Mouse (Mus musculus) limb, embryonic 14.5 days (tissue): ENCODE data around the gene Ceacam14. TPM values are rescaled to one million over a fixed set of nuclear protein-coding genes. Genes with fewer than 3 reads are reported as not detected.

Source experiments
- ATAC-seq: fragments of 200-750 bp; cut with Nextera tagmentation; 2 replicates; pipeline ENCODE4 v1.8.0; 2017; ENCODE audit warnings: low read depth, moderate number of reproducible peaks, moderate TSS enrichment; ENCODE audit not compliant: low FRiP score
- DNase-seq: peaks from one replicate; pipeline ENCODE4 v3.0.0-alpha.2; 2015; ENCODE audit warnings: low spot score
- H3K27ac ChIP-seq: fragments of 300-500 bp; sonication (generic); replicated peaks from 2 replicates; pipeline ENCODE4 v1.5.1; 2014; ENCODE audit warnings: low read depth, mild to moderate bottlenecking, low read length, moderate library complexity, mixed read lengths
- H3K27me3 ChIP-seq: fragments of 300-500 bp; sonication (generic); 2 replicates; pipeline ENCODE4 v1.6.1; 2014; ENCODE audit warnings: low read length, mixed read lengths; ENCODE audit not compliant: control insufficient read depth, insufficient read depth
- H3K36me3 ChIP-seq: fragments of 300-500 bp; sonication (generic); 2 replicates; pipeline ENCODE4 v1.6.1; 2014; ENCODE audit warnings: mild to moderate bottlenecking, low read length, moderate library complexity, mixed read lengths; ENCODE audit not compliant: control insufficient read depth, insufficient read depth
- H3K4me1 ChIP-seq: fragments of 300-500 bp; sonication (generic); 2 replicates; pipeline ENCODE4 v1.6.1; 2014; ENCODE audit warnings: antibody characterized with exemption, low read length, mixed read lengths; ENCODE audit not compliant: control insufficient read depth, insufficient read depth
- H3K4me2 ChIP-seq: fragments of 300-500 bp; sonication (generic); replicated peaks from 2 replicates; pipeline ENCODE4 v1.6.1; 2014; ENCODE audit warnings: low read depth, mild to moderate bottlenecking, low read length, moderate library complexity; ENCODE audit not compliant: severe bottlenecking
- H3K4me3 ChIP-seq: fragments of 300-500 bp; sonication (generic); replicated peaks from 2 replicates; pipeline ENCODE4 v1.5.1; 2014; ENCODE audit warnings: low read length
- H3K9ac ChIP-seq: fragments of 300-500 bp; sonication (generic); 2 replicates; pipeline ENCODE4 v1.6.1; 2014; ENCODE audit warnings: mild to moderate bottlenecking, low read depth, low read length, moderate library complexity; ENCODE audit not compliant: severe bottlenecking
- H3K9me3 ChIP-seq: fragments of 300-500 bp; sonication (generic); 2 replicates; pipeline ENCODE4 v1.6.1; 2016; ENCODE audit warnings: low read length; ENCODE audit not compliant: control insufficient read depth
- POLR2A ChIP-seq: fragments of 200-500 bp; IDR thresholded peaks from 2 replicates; pipeline ENCODE4 v1.8.0; 2012; ENCODE audit warnings: inconsistent platforms, mild to moderate bottlenecking, moderate library complexity, borderline replicate concordance; ENCODE audit not compliant: insufficient read depth, insufficient read length; ENCODE audit errors: extremely low read depth
- WGBS: fragments of 180-500 bp; shearing (Covaris S2); extraction: QIAGEN DNeasy Blood & Tissue Kit; methylation state at CpG from one replicate; pipeline ENCODE4 v1.1.7; 2014; 5-methylcytosine and 5-hydroxymethylcytosine counted together
- polyA plus RNA-seq, 2 experiments: library from polyadenylated mRNA; depleted of rRNA in 1 of 2; stranded (reverse) in 1 of 2; unstranded in 1 of 2; fragments of >200 nt; fragmentation: Nextera tagmentation in 1 of 2; extraction: Ambion mirVana in 1 of 2; gene quantifications; 2 replicates each; pipeline versions ENCODE4 v1.2.1 to v1.2.3; 2012 to 2014

Ceacam14 gene
- polyA plus RNA-seq (2012; rRNA removed), result 0.35 and 0.44 TPM in 2 replicates
- polyA plus RNA-seq (2014; fragmentation: Nextera tagmentation; extraction: Ambion mirVana), result not detected in 2 replicates

DNA sequence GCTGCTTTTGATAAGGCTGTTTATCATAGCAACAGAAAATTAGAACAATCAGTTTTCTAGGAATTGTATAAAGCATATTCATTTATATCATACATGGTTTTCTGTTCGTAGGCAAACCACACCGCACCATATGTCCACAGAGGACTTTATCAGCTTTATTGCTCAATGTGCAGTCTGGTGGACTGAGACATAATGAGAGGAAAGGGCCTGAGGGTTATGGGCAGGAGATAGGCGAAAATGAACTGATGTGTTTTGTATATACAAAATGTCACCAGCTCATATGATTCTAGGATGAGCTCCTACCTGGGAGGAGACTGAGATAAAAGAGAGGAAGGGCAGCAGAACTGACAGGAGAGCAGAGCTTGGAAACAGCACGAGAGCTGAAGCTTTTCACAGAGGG lies at the start of gene Ceacam14:
Ceacam14 (plus strand) TSS at position 301 of the 400 bp plus-strand sequence.
- Histone ChIP-seq H3K4me1 (no peaks in the 10 kb centered on the region), H3K9ac (no peak within 1 kb of the TSS), H3K27ac (no peak within 1 kb of the TSS), H3K9me3 (peaks cover 10% of the 10 kb centered on the region; the same call in 1 of the 2 replicates), H3K36me3 (no peaks in the 10 kb centered on the region), H3K27me3 (no peaks in the 10 kb centered on the region), H3K4me3 (no peak within 1 kb of the TSS), H3K4me2 (no peak within 1 kb of the TSS)
- DNase-seq (no peak), ATAC-seq (no peak)
- WGBS, result 62% methylated on average over 4 of the region's 4 CpGs
- TF ChIP-seq POLR2A, result no peak

Other genes with a start within 250 kb of the Ceacam14 start
- 0.21 and 0.22 TPM in 2 replicates for gene Ceacam5, start 99.4 kb upstream of the Ceacam14 start, polyA plus RNA-seq (2012; rRNA removed)
- not detected in 2 replicates for gene Ceacam5, start 99.4 kb upstream of the Ceacam14 start, polyA plus RNA-seq (2014; fragmentation: Nextera tagmentation; extraction: Ambion mirVana)
- 0.10 and 0.14 TPM in 2 replicates for gene Gm5155, start 59.1 kb downstream of the Ceacam14 start, polyA plus RNA-seq (2012; rRNA removed)
- not detected in 2 replicates for gene Gm5155, start 59.1 kb downstream of the Ceacam14 start, polyA plus RNA-seq (2014; fragmentation: Nextera tagmentation; extraction: Ambion mirVana)
- gene Ceacam11, start 159.5 kb downstream of the Ceacam14 start, polyA plus RNA-seq (2012; rRNA removed), result 0.64 and 0.77 TPM in 2 replicates
- not detected in 2 replicates for gene Ceacam11, start 159.5 kb downstream of the Ceacam14 start, polyA plus RNA-seq (2014; fragmentation: Nextera tagmentation; extraction: Ambion mirVana)
- 0.09 and 0.24 TPM in 2 replicates for gene Ceacam13, start 197.3 kb downstream of the Ceacam14 start, polyA plus RNA-seq (2012; rRNA removed)
- gene Ceacam13, start 197.3 kb downstream of the Ceacam14 start, polyA plus RNA-seq (2014; fragmentation: Nextera tagmentation; extraction: Ambion mirVana), result not detected in 2 replicates